Mouse (Mus musculus) kidney, adult 9 months (tissue): ENCODE measurements around the gene Gdf15.

Experiments
- DNase-seq: peaks from one replicate; pipeline ENCODE4 v3.0.0; 2022

The Gdf15 gene

GRCm38 (mm10) chr8:70632346-70632892 lies at the start of gene Gdf15:
TSS of gene Gdf15 (minus strand) at chr8:70632456.
- DNase-seq = no peak

GRCm38 (mm10) chr8:70681410-70681809 lies 49.2 kb upstream of the Gdf15 start:
- DNase-seq = no peak

- peak; percentile 95 for DNase-seq
Observed at GRCm38 (mm10) chr8:70680039-70680438, 47.8 kb upstream of the Gdf15 start.

GRCm38 (mm10) chr8:70679404-70679803 lies 47.1 kb upstream of the Gdf15 start:
- no peak for DNase-seq

- no peak for DNase-seq
Observed at GRCm38 (mm10) chr8:70678679-70679078, 46.4 kb upstream of the Gdf15 start.

GRCm38 (mm10) chr8:70677451-70678080 lies 45.3 kb upstream of the Gdf15 start:
- DNase-seq = peak; percentile 88

- DNase-seq = no peak
Observed at GRCm38 (mm10) chr8:70675336-70675735, 43.1 kb upstream of the Gdf15 start.

GRCm38 (mm10) chr8:70674716-70675115 lies 42.5 kb upstream of the Gdf15 start:
- peak; percentile 52 for DNase-seq

GRCm38 (mm10) chr8:70674109-70674508 lies 41.9 kb upstream of the Gdf15 start:
- no peak for DNase-seq

- DNase-seq = peak; percentile 99
Observed at GRCm38 (mm10) chr8:70673079-70673856, 41.0 kb upstream of the Gdf15 start, which contains the start of gene Lsm4. TSS of gene Lsm4 (plus strand) at chr8:70673248.

GRCm38 (mm10) chr8:70672325-70673078 lies 40.2 kb upstream of the Gdf15 start:
- no peak for DNase-seq

- peak; percentile 69 for DNase-seq
Observed at GRCm38 (mm10) chr8:70671615-70672324, 39.5 kb upstream of the Gdf15 start.

GRCm38 (mm10) chr8:70667071-70667470 lies 34.8 kb upstream of the Gdf15 start:
- peak; percentile 79 for DNase-seq

- DNase-seq = peak; percentile 95
Observed at GRCm38 (mm10) chr8:70665599-70665998, 33.3 kb upstream of the Gdf15 start.

- DNase-seq = no peak
Observed at GRCm38 (mm10) chr8:70664631-70665030, 32.4 kb upstream of the Gdf15 start.

GRCm38 (mm10) chr8:70663691-70664090 lies 31.4 kb upstream of the Gdf15 start:
- DNase-seq = no peak

- peak; percentile 71 for DNase-seq
Observed at GRCm38 (mm10) chr8:70660273-70660725, 28.0 kb upstream of the Gdf15 start, which contains the start of gene Pgpep1. TSS of gene Pgpep1 (minus strand) at chr8:70660388.

- DNase-seq = peak; percentile 98
Observed at GRCm38 (mm10) chr8:70659604-70660272, 27.5 kb upstream of the Gdf15 start.

GRCm38 (mm10) chr8:70658897-70659603 lies 26.8 kb upstream of the Gdf15 start:
- DNase-seq = peak; percentile 89

GRCm38 (mm10) chr8:70657739-70658138 lies 25.5 kb upstream of the Gdf15 start:
- DNase-seq = peak; percentile 58

- DNase-seq = peak; percentile 60
Observed at GRCm38 (mm10) chr8:70657214-70657613, 25.0 kb upstream of the Gdf15 start.
